Mouse (Mus musculus) cerebellum, adult 2 months (tissue): ENCODE measurements at regions not wholly inside any gene's neighbourhood (a gene's known extent, or its start where the extent isn't known, plus 50 kb on each side); places are given as distances from the start of the nearest gene placed in this dataset.

Experiments
- DNase-seq, 2 experiments: peaks; one replicate each; pipeline ENCODE4 v3.0.0; 2021
- H3K27ac ChIP-seq: fragments of 200-500 bp; 2 replicates; pipeline ENCODE4 v1.5.1; 2012; ENCODE audit warnings: low read length, control low read depth, inconsistent platforms; ENCODE audit not compliant: insufficient read depth
- H3K27me3 ChIP-seq: fragments of 200-500 bp; 2 replicates; pipeline ENCODE4 v1.6.1; 2012; ENCODE audit warnings: inconsistent platforms, mild to moderate bottlenecking, low read length, moderate library complexity; ENCODE audit not compliant: control insufficient read depth, insufficient read depth
- H3K4me1 ChIP-seq: fragments of 200-500 bp; 2 replicates; pipeline ENCODE4 v1.6.1; 2011; ENCODE audit warnings: low read length; ENCODE audit not compliant: control insufficient read depth, insufficient read depth
- H3K4me3 ChIP-seq: fragments of 200-500 bp; replicated peaks from 2 replicates; pipeline ENCODE3; 2011; ENCODE audit warnings: mild to moderate bottlenecking, low read depth, low read length, control low read depth; ENCODE audit not compliant: insufficient read depth
- CTCF ChIP-seq: fragments of 200-500 bp; IDR thresholded peaks from 2 replicates; pipeline ENCODE4 v1.5.1; 2011; ENCODE audit warnings: low read depth, mild to moderate bottlenecking, control low read depth, low read length, moderate library complexity, borderline replicate concordance; ENCODE audit not compliant: insufficient read depth
- POLR2A ChIP-seq: fragments of 200-500 bp; IDR thresholded peaks from 2 replicates; pipeline ENCODE4 v1.6.1; 2011; ENCODE audit warnings: low read length, control low read depth, borderline replicate concordance; ENCODE audit not compliant: insufficient read depth
- WGBS: fragments of 180-500 bp; shearing (Covaris S2); methylation state at CpG from one replicate; pipeline ENCODE4 v1.1.7; 2018; 5-methylcytosine and 5-hydroxymethylcytosine counted together

GRCm38 (mm10) chr8:126793657-126794056, 152.0 kb downstream of the Tomm20 start:
- Histone ChIP-seq H3K27ac (no peak overlapping the region), H3K27me3 (no peaks in the 10 kb centered on the region), H3K4me1 (no peaks in the 10 kb centered on the region), H3K4me3 (no peak overlapping the region)
- no peak for DNase-seq
- TF ChIP-seq POLR2A (no peak), CTCF (no peak)
- WGBS = 80% methylated on average over 3 of the region's 3 CpGs

GRCm38 (mm10) chr8:126791069-126791468, 154.6 kb downstream of the Tomm20 start:
- WGBS = 75% methylated on average over 4 of the region's 4 CpGs
- Histone ChIP-seq H3K27me3 (no peaks in the 10 kb centered on the region), H3K4me1 (no peaks in the 10 kb centered on the region), H3K4me3 (no peak overlapping the region), H3K27ac (no peak overlapping the region)
- TF ChIP-seq CTCF (no peak), POLR2A (no peak)
- DNase-seq = no peak

GRCm38 (mm10) chr8:126790214-126790613, 155.4 kb downstream of the Tomm20 start:
- no peak overlapping the region for H3K4me3 ChIP-seq

GRCm38 (mm10) chr8:126789076-126789475, 156.6 kb downstream of the Tomm20 start:
- H3K27me3 ChIP-seq = no peaks in the 10 kb centered on the region
- 67% methylated on average over 4 of the region's 4 CpGs for whole genome bisulfite sequencing
- H3K27ac ChIP-seq = no peak overlapping the region
- DNase-seq = no peak
- TF ChIP-seq POLR2A = no peak
- TF ChIP-seq CTCF = no peak
- H3K4me1 ChIP-seq = no peaks in the 10 kb centered on the region
- no peak overlapping the region for H3K4me3 ChIP-seq

More at GRCm38 (mm10) chr8:126790214-126790613, 155.4 kb downstream of the Tomm20 start:
- WGBS = 91% methylated on average over 9 of the region's 9 CpGs
- Histone ChIP-seq H3K27me3 (no peaks in the 10 kb centered on the region), H3K27ac (no peak overlapping the region), H3K4me1 (no peaks in the 10 kb centered on the region)
- TF ChIP-seq CTCF (no peak), POLR2A (no peak)
- no peak for DNase-seq

- 78% methylated on average over 4 of the region's 4 CpGs for WGBS
- no peak overlapping the region for H3K27ac ChIP-seq
- TF ChIP-seq POLR2A = no peak
- TF ChIP-seq CTCF = no peak
- no peaks in the 10 kb centered on the region for H3K27me3 ChIP-seq
- H3K4me3 ChIP-seq = no peak overlapping the region
- DNase-seq = no peak
- H3K4me1 ChIP-seq = no peaks in the 10 kb centered on the region
Observed at GRCm38 (mm10) chr8:126788669-126789068, 157.0 kb downstream of the Tomm20 start.

GRCm38 (mm10) chr8:126787398-126787797, 158.2 kb downstream of the Tomm20 start:
- no peak overlapping the region for H3K4me3 ChIP-seq
- H3K4me1 ChIP-seq = no peaks in the 10 kb centered on the region
- no peaks in the 10 kb centered on the region for H3K27me3 ChIP-seq
- 89% methylated on average over 8 of the region's 8 CpGs for WGBS
- no peak for DNase-seq
- TF ChIP-seq POLR2A (no peak), CTCF (no peak)
- H3K27ac ChIP-seq = no peak overlapping the region

GRCm38 (mm10) chr8:126785211-126785610, 160.4 kb downstream of the Tomm20 start:
- H3K4me1 ChIP-seq = no peaks in the 10 kb centered on the region
- H3K4me3 ChIP-seq = no peak overlapping the region
- no peaks in the 10 kb centered on the region for H3K27me3 ChIP-seq
- no peak overlapping the region for H3K27ac ChIP-seq
- no peak for DNase-seq
- 80% methylated on average over 3 of the region's 3 CpGs for WGBS
- TF ChIP-seq CTCF (no peak), POLR2A (no peak)

GRCm38 (mm10) chr8:126784604-126785003, 161.0 kb downstream of the Tomm20 start:
- no peak for DNase-seq
- TF ChIP-seq POLR2A = no peak
- TF ChIP-seq CTCF = no peak
- WGBS = 57% methylated on average over 4 of the region's 4 CpGs
- Histone ChIP-seq H3K27ac (no peak overlapping the region), H3K4me1 (no peaks in the 10 kb centered on the region), H3K27me3 (no peaks in the 10 kb centered on the region), H3K4me3 (no peak overlapping the region)
